In genomic region chr6:72684260-72684805, GRCm38 (mm10) we compare ENCODE assay signal across 17 mouse cellular contexts.
DNase-seq lines count a peak whose midpoint lies in the region; ATAC-seq and TF ChIP-seq lines count a peak whose summit lies in the region.
"Had no signal": no experiment of that assay in that cellular context is flagged by ENCODE, and none has a peak within 500 bp of the region (broad histone marks: within the 10 kb centered on the region; RNA-seq: fewer than 3 reads in every experiment).

No protein-coding gene starts in this region.

- TF ChIP-seq EP300 in liver, postnatal 0 days (IDR thresholded peaks at IDR 0.05; ENCODE audit: low read depth): no peak

- no peak overlapping the region for H3K27ac ChIP-seq in gastrocnemius, adult 2 months
- peak overlapping the region; percentile 25 for H3K27ac ChIP-seq in liver, embryonic 11.5 days (ENCODE audit: low read depth, low read length)
- no peak overlapping the region for H3K27ac ChIP-seq in liver, postnatal 0 days (ENCODE audit: low read depth)
- peak overlapping the region; percentile 24; the same call in 1 of the 2 replicates for H3K27ac ChIP-seq in embryonic facial prominence, embryonic 10.5 days (replicated peaks)
- H3K27ac ChIP-seq in limb, embryonic 12.5 days: 0 out of 2 replicates have a peak overlapping the region, but pooled peaks have one; percentile 23
- no peak overlapping the region for H3K27ac ChIP-seq in hindbrain, embryonic 16.5 days (ENCODE audit: low read depth, low read length)
- H3K27ac ChIP-seq: hindbrain, embryonic 15.5 days had no signal

- WGBS in liver, embryonic 11.5 days: 72% methylated on average over 4 of the region's 4 CpGs
- 64% methylated on average over 4 of the region's 4 CpGs for WGBS in liver, postnatal 0 days (ENCODE audit: insufficient replicate concordance)
- WGBS in embryonic facial prominence, embryonic 10.5 days: 63% methylated on average over 4 of the region's 4 CpGs
- 68% methylated on average over 4 of the region's 4 CpGs for WGBS in limb, embryonic 12.5 days
- 58% methylated on average over 4 of the region's 4 CpGs for WGBS in hindbrain, embryonic 16.5 days

- TF ChIP-seq CTCF in gastrocnemius, adult 2 months (IDR thresholded peaks at IDR 0.05): no peak
- TF ChIP-seq CTCF in liver, postnatal 0 days (IDR thresholded peaks at IDR 0.05; ENCODE audit: low read depth): no peak

- no peaks in the 10 kb centered on the region for H3K27me3 ChIP-seq in liver, embryonic 11.5 days (replicated peaks; ENCODE audit: control insufficient read depth, insufficient read depth, low read length)
- no peaks in the 10 kb centered on the region for H3K27me3 ChIP-seq in liver, postnatal 0 days (ENCODE audit: insufficient read depth, low read length)
- H3K27me3 ChIP-seq in embryonic facial prominence, embryonic 10.5 days (replicated peaks; ENCODE audit: low read depth, poor library complexity, severe bottlenecking): no peaks in the 10 kb centered on the region
- no peaks in the 10 kb centered on the region for H3K27me3 ChIP-seq in limb, embryonic 12.5 days
- H3K27me3 ChIP-seq in hindbrain, embryonic 16.5 days (replicated peaks; ENCODE audit: control insufficient read depth, insufficient read depth, low read length): no peaks in the 10 kb centered on the region
- H3K27me3 ChIP-seq: embryonic facial prominence, embryonic 12.5 days; hindbrain, embryonic 15.5 days; limb, embryonic 15.5 days; Patski had no signal

- no peaks in the 10 kb centered on the region for H3K9me3 ChIP-seq in liver, embryonic 11.5 days (ENCODE audit: control insufficient read depth, low read length)
- H3K9me3 ChIP-seq in liver, postnatal 0 days (ENCODE audit: low read length): no peaks in the 10 kb centered on the region
- H3K9me3 ChIP-seq in embryonic facial prominence, embryonic 10.5 days: no peaks in the 10 kb centered on the region
- no peaks in the 10 kb centered on the region for H3K9me3 ChIP-seq in limb, embryonic 12.5 days
- H3K9me3 ChIP-seq in hindbrain, embryonic 16.5 days (ENCODE audit: control insufficient read depth, low read length): no peaks in the 10 kb centered on the region
- H3K9me3 ChIP-seq: embryonic facial prominence, embryonic 12.5 days; hindbrain, embryonic 15.5 days; limb, embryonic 15.5 days had no signal

- H3K9ac ChIP-seq in liver, embryonic 11.5 days (ENCODE audit: low read depth, low read length): no peak overlapping the region
- no peak overlapping the region for H3K9ac ChIP-seq in liver, postnatal 0 days (replicated peaks)
- no peak overlapping the region for H3K9ac ChIP-seq in limb, embryonic 12.5 days (replicated peaks)
- no peak overlapping the region for H3K9ac ChIP-seq in hindbrain, embryonic 16.5 days (ENCODE audit: low read depth, low read length)
- H3K9ac ChIP-seq: embryonic facial prominence, embryonic 12.5 days; hindbrain, embryonic 15.5 days; limb, embryonic 15.5 days had no signal

- ATAC-seq in liver, embryonic 11.5 days (replicated peaks; ENCODE audit: low FRiP score): no peak
- ATAC-seq in liver, postnatal 0 days: no peak
- ATAC-seq in limb, embryonic 12.5 days (ENCODE audit: insufficient number of reproducible peaks, insufficient read depth, low FRiP score, low TSS enrichment, low read depth): no peak
- no peak for ATAC-seq in hindbrain, embryonic 16.5 days
- ATAC-seq: CD4-positive, CD25-positive, alpha-beta regulatory T cell, adult 4 months; forebrain, embryonic 16.5 days; intestine, embryonic 16.5 days; Patski had no signal

- H3K4me1 ChIP-seq in liver, embryonic 11.5 days (replicated peaks; ENCODE audit: control insufficient read depth, insufficient read depth, low read length): peaks cover 13% of the 10 kb centered on the region; the same call in 1 of the 2 replicates
- H3K4me1 ChIP-seq in liver, postnatal 0 days (ENCODE audit: insufficient read depth): no peaks in the 10 kb centered on the region
- peaks cover 67% of the 10 kb centered on the region for H3K4me1 ChIP-seq in embryonic facial prominence, embryonic 10.5 days
- peaks cover 89% of the 10 kb centered on the region for H3K4me1 ChIP-seq in limb, embryonic 12.5 days (replicated peaks)
- no peaks in the 10 kb centered on the region for H3K4me1 ChIP-seq in hindbrain, embryonic 16.5 days (ENCODE audit: control insufficient read depth, insufficient read depth, low read depth, low read length)
- H3K4me1 ChIP-seq: hindbrain, embryonic 15.5 days had no signal

- no peaks in the 10 kb centered on the region for H3K36me3 ChIP-seq in liver, embryonic 11.5 days (ENCODE audit: control insufficient read depth, insufficient read depth, low read length)
- H3K36me3 ChIP-seq in liver, postnatal 0 days (replicated peaks; ENCODE audit: insufficient read depth, low read length): no peaks in the 10 kb centered on the region
- H3K36me3 ChIP-seq in embryonic facial prominence, embryonic 10.5 days (replicated peaks): peaks cover 11% of the 10 kb centered on the region; the same call in 1 of the 2 replicates
- peaks cover 8% of the 10 kb centered on the region; the same call in 1 of the 2 replicates for H3K36me3 ChIP-seq in limb, embryonic 12.5 days
- H3K36me3 ChIP-seq in hindbrain, embryonic 16.5 days (ENCODE audit: control insufficient read depth, insufficient read depth, low read length): no peaks in the 10 kb centered on the region
- H3K36me3 ChIP-seq: embryonic facial prominence, embryonic 12.5 days; hindbrain, embryonic 15.5 days; limb, embryonic 15.5 days had no signal

- DNase-seq in gastrocnemius, adult 2 months: peak; percentile 44
- DNase-seq in gastrocnemius, adult 18-20 months (ENCODE audit: low spot score): no peak
- DNase-seq in liver, embryonic 11.5 days (ENCODE audit: low spot score): no peak
- DNase-seq in liver, postnatal 0 days: no peak
- DNase-seq in embryonic facial prominence, embryonic 10.5 days (ENCODE audit: low spot score): no peak
- DNase-seq: adrenal gland, adult 8-10 months; cerebellum, adult 9-10 months; retina, postnatal 1 day had no signal

- intact Hi-C loops in gastrocnemius, adult 2 months (cut with DNase I): no loop called here

- no peak overlapping the region for H3K4me2 ChIP-seq in liver, embryonic 11.5 days
- no peak overlapping the region for H3K4me2 ChIP-seq in liver, postnatal 0 days (ENCODE audit: low read depth, low read length)
- no peak overlapping the region for H3K4me2 ChIP-seq in limb, embryonic 12.5 days
- H3K4me2 ChIP-seq in hindbrain, embryonic 16.5 days (ENCODE audit: low read length): no peak overlapping the region
- H3K4me2 ChIP-seq: embryonic facial prominence, embryonic 12.5 days; hindbrain, embryonic 15.5 days; limb, embryonic 15.5 days had no signal

- no peak overlapping the region for H3K4me3 ChIP-seq in gastrocnemius, adult 2 months
- H3K4me3 ChIP-seq in liver, embryonic 11.5 days (ENCODE audit: low read depth, low read length): no peak overlapping the region
- H3K4me3 ChIP-seq in liver, postnatal 0 days (ENCODE audit: low read depth, low read length): no peak overlapping the region
- H3K4me3 ChIP-seq in embryonic facial prominence, embryonic 10.5 days: no peak overlapping the region
- no peak overlapping the region for H3K4me3 ChIP-seq in limb, embryonic 12.5 days (replicated peaks)
- no peak overlapping the region for H3K4me3 ChIP-seq in hindbrain, embryonic 16.5 days (ENCODE audit: low read length)
- H3K4me3 ChIP-seq: embryonic facial prominence, embryonic 12.5 days; hindbrain, embryonic 15.5 days; limb, embryonic 15.5 days had no signal

Comparison
In these comparisons a context has a peak if more than half of its experiments do, and no peak if none do; other contexts are left out.
1. H3K27ac ChIP-seq: peak in liver, embryonic 11.5 days (single experiment), embryonic facial prominence, embryonic 10.5 days (single experiment) and limb, embryonic 12.5 days (single experiment); none in gastrocnemius, adult 2 months (single experiment), liver, postnatal 0 days (single experiment) and hindbrain, embryonic 16.5 days (single experiment).